Mouse (Mus musculus) hindbrain, embryonic 14.5 days (tissue): ENCODE data around the gene Car9. TPM values are rescaled to one million over a fixed set of nuclear protein-coding genes. Genes with fewer than 3 reads are reported as not detected.
"Not testable (repeated sequence)": the region's sequence is repeated elsewhere in the genome, so short reads cannot be mapped to it uniquely, and the experiment has no call there.

Experiments used
- ATAC-seq: fragments of 200-750 bp; cut with Nextera tagmentation; 2 replicates; pipeline ENCODE4 v1.8.0; 2017; ENCODE audit warnings: moderate number of reproducible peaks, mild to moderate bottlenecking, moderate TSS enrichment, moderate library complexity; ENCODE audit not compliant: low FRiP score
- DNase-seq: peaks from one replicate; pipeline ENCODE4 v3.0.0-alpha.2; 2015; ENCODE audit warnings: low spot score
- H3K27ac ChIP-seq: fragments of 300-500 bp; sonication (generic); 2 replicates; pipeline ENCODE4 v1.5.1; 2014; ENCODE audit warnings: mild to moderate bottlenecking, moderate library complexity
- H3K27me3 ChIP-seq: fragments of 300-500 bp; sonication (generic); 2 replicates; pipeline ENCODE4 v1.6.1; 2014; ENCODE audit warnings: mild to moderate bottlenecking, low read length, mixed read lengths; ENCODE audit not compliant: control insufficient read depth, insufficient read depth
- H3K36me3 ChIP-seq: fragments of 300-500 bp; sonication (generic); replicated peaks from 2 replicates; pipeline ENCODE4 v1.6.1; 2014; ENCODE audit not compliant: control insufficient read depth, insufficient read depth
- H3K4me1 ChIP-seq: fragments of 300-500 bp; sonication (generic); replicated peaks from 2 replicates; pipeline ENCODE4 v1.6.1; 2014; ENCODE audit warnings: antibody characterized with exemption, low read length, mixed read lengths; ENCODE audit not compliant: control insufficient read depth, insufficient read depth
- H3K4me2 ChIP-seq: fragments of 300-500 bp; sonication (generic); replicated peaks from 2 replicates; pipeline ENCODE4 v1.6.1; 2014; ENCODE audit warnings: mild to moderate bottlenecking, moderate library complexity
- H3K4me3 ChIP-seq: fragments of 300-500 bp; sonication (generic); replicated peaks from 2 replicates; pipeline ENCODE4 v1.5.1; 2014; ENCODE audit warnings: mild to moderate bottlenecking, low read length
- H3K9ac ChIP-seq: fragments of 300-500 bp; sonication (generic); 2 replicates; pipeline ENCODE4 v1.6.1; 2014
- H3K9me3 ChIP-seq: fragments of 300-500 bp; sonication (generic); 2 replicates; pipeline ENCODE4 v1.6.1; 2016; ENCODE audit warnings: low read length; ENCODE audit not compliant: control insufficient read depth
- WGBS: fragments of 180-500 bp; shearing (Covaris S2); extraction: QIAGEN DNeasy Blood & Tissue Kit; methylation state at CpG from one replicate; pipeline ENCODE4 v1.1.7; 2014; 5-methylcytosine and 5-hydroxymethylcytosine counted together
- polyA plus RNA-seq: library from polyadenylated mRNA; unstranded; fragments of >200 nt; fragmentation: Nextera tagmentation; extraction: Ambion mirVana; gene quantifications from 2 replicates; pipeline ENCODE4 v1.2.1, GENCODE M21; 2014

The Car9 gene
- polyA plus RNA-seq, 1 experiment from 2014 or later = 0.16 TPM

- H3K4me2 ChIP-seq = peak overlapping the region; percentile 51
- 53% methylated on average over 8 of the region's 8 CpGs for WGBS
- H3K36me3 ChIP-seq = no peaks in the 10 kb centered on the region
- H3K9me3 ChIP-seq = no peaks in the 10 kb centered on the region
- 0 out of 2 replicates have a peak, but pooled peaks cover 6% of the 10 kb centered on the region for H3K4me1 ChIP-seq
- DNase-seq (no peak), ATAC-seq (no peak; the same call in 1 of the 2 replicates)
- H3K4me3 ChIP-seq = peak overlapping the region; percentile 24
- peak overlapping the region; percentile 41; the same call in 1 of the 2 replicates for H3K27ac ChIP-seq
- H3K27me3 ChIP-seq = no peaks in the 10 kb centered on the region
- H3K9ac ChIP-seq = 0 out of 2 replicates have a peak overlapping the region, but pooled peaks have one; percentile 20
Measured at GRCm38 (mm10) chr4:43478534-43478858, 28.3 kb upstream of the Car9 start.

DNA sequence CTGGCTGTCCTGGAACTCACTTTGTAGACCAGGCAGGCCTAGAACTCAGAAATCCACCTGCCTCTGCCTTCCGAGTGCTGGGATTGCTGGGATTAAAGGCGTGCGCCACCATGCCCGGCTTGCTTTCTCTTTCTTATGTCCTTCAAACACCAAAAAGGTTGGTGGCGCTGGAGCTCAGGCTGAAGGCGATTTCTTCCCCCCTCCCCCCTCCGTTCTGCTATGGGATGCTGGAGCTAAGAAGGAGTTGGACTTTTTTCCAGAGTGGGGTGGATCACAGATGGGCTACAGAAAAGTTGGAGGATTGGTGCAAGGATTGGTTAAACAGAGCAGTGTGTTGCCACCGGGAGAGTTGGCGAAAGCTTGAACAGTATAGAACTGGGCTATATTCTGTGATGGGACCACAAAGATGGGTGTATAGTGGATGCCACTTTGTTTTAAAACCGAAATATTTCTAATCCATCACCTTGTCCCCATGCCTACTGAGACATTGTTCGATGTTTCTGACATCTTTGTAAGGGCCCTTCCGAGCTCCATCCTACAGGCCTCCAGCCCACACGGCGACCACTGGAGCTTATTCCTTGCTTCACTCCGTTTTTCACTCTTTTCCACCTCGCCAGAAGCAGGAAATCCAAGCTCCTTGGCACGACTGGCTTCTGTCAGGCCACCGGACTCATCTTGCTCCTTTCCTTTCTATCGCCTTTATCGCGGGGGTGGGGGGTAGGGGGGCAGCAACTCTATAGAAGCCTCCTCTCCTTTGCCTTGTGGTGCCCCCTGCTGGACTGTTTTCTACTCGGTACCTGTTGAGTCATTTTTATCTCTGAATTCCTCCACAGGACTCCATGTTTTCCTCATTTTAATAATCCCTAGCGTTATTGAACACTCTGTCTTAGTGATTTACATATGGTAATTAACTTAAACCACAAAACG lies 27.6 kb upstream of the Car9 start:
- H3K27ac ChIP-seq = no peak overlapping the region
- no peak overlapping the region for H3K9ac ChIP-seq
- H3K9me3 ChIP-seq = no peaks in the 10 kb centered on the region
- WGBS = 51% methylated on average over 24 of the region's 24 CpGs
- no peak overlapping the region; the same call in 1 of the 2 replicates for H3K4me3 ChIP-seq
- no peaks in the 10 kb centered on the region for H3K27me3 ChIP-seq
- 0 out of 2 replicates have a peak, but pooled peaks cover 6% of the 10 kb centered on the region for H3K4me1 ChIP-seq
- no peak overlapping the region for H3K4me2 ChIP-seq
- H3K36me3 ChIP-seq = no peaks in the 10 kb centered on the region
- no peak for DNase-seq
- no peak for ATAC-seq

DNA sequence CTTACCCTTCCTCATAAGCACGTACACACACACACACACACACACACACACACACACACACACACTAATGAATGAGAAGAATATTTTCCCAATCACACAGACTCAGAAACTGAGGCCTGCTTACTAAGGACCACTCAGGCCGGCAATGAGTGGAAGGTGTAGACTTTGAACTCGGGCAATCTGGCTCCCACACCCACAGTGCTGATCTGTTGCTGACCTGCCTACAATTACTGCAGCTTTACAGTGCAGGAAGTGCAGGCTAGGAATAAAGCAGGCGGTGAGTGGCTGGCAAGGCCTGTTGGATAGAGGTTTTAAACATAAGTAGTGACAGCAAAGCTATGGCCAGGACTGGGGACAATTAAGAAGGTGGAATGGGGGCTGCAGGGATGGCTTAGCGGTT lies 25.8 kb upstream of the Car9 start:
- ATAC-seq (no peak), DNase-seq (no peak)
- H3K4me1 ChIP-seq = 0 out of 2 replicates have a peak, but pooled peaks cover 6% of the 10 kb centered on the region
- H3K9me3 ChIP-seq = no peaks in the 10 kb centered on the region
- H3K4me2 ChIP-seq = no peak overlapping the region
- no peaks in the 10 kb centered on the region for H3K36me3 ChIP-seq
- H3K27ac ChIP-seq = no peak overlapping the region
- WGBS = 86% methylated on average over 5 of the region's 5 CpGs
- no peak overlapping the region for H3K9ac ChIP-seq
- H3K27me3 ChIP-seq = no peaks in the 10 kb centered on the region
- H3K4me3 ChIP-seq = no peak overlapping the region

DNA sequence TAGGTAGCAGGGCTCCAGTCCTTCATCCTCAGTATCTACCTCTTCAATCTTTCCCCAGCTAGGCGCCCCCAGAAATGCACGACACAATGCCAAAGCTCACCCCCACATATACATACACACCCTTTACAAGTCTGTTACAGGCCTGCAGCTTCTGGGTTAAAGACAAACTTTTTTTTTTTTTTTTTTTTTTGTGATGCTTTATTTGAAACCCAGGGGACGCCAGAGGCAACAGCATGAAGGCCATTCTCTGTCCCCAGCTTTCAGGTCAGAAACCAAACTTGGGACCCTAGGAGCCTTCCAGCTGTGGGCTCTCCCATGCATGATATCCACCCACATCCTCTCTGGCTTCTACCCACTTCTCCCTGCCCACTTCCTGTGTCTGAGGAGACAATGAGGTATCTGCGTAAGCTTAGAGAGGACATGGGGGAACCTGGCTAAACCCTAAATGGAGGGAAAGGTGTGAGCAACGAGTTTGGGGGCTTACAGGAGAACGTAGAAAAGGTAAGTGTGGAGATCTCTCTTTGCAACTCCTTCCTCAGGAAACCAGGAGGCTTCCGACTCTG lies 24.8 kb upstream of the Car9 start:
- no peaks in the 10 kb centered on the region for H3K27me3 ChIP-seq
- 76% methylated on average over 7 of the region's 7 CpGs for WGBS
- no peak overlapping the region for H3K9ac ChIP-seq
- H3K4me3 ChIP-seq = no peak overlapping the region
- 0 out of 2 replicates have a peak, but pooled peaks cover 6% of the 10 kb centered on the region for H3K4me1 ChIP-seq
- H3K9me3 ChIP-seq = no peaks in the 10 kb centered on the region
- no peak overlapping the region for H3K27ac ChIP-seq
- H3K36me3 ChIP-seq = no peaks in the 10 kb centered on the region
- DNase-seq = no peak
- no peak for ATAC-seq
- no peak overlapping the region for H3K4me2 ChIP-seq

GRCm38 (mm10) chr4:43482591-43482990 lies 24.2 kb upstream of the Car9 start:
- H3K4me3 ChIP-seq = no peak overlapping the region
- H3K27ac ChIP-seq = no peak overlapping the region
- no peak for ATAC-seq
- 0 out of 2 replicates have a peak, but pooled peaks cover 6% of the 10 kb centered on the region for H3K4me1 ChIP-seq
- no peak overlapping the region for H3K9ac ChIP-seq
- DNase-seq = no peak
- 74% methylated on average over 10 of the region's 10 CpGs for WGBS
- no peak overlapping the region for H3K4me2 ChIP-seq
- no peaks in the 10 kb centered on the region for H3K27me3 ChIP-seq
- no peaks in the 10 kb centered on the region for H3K9me3 ChIP-seq
- H3K36me3 ChIP-seq = no peaks in the 10 kb centered on the region

DNA sequence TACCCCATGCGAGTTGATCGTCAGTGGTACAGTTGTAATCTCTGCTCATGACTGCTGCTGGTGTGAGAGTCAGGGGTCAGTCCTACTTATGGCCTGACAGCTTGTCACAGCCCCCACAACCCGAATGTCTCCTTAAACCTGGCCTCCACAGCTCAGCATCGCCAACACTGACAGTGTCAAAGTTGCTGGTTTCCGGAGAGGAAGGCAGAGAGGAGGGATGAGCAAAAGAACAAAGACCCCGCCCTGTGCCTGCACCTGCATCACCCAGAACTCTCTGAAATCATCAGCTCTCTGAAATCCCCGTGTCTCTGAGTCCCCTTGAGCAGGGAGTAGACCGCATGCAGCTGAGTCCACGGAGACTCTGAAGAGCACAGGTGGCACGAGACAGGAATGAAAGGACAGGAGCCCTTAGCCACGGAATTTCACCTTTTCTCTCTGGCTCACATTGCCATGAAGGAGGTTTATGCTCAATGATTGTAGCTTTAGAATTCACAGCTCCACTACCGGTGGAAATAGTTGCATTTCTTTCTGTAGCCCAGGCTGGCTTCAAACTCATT lies 23.2 kb upstream of the Car9 start, which contains the start of gene Sit1:
TSS of gene Sit1 (minus strand) at position 200 of the 557 bp plus-strand sequence.
- DNase-seq (no peak), ATAC-seq (no peak)
- 63% methylated on average over 12 of the region's 12 CpGs for WGBS
- Histone ChIP-seq H3K36me3 (no peaks in the 10 kb centered on the region), H3K4me3 (no peak within 1 kb of the TSS), H3K9me3 (no peaks in the 10 kb centered on the region), H3K27ac (no peak within 1 kb of the TSS), H3K9ac (no peak within 1 kb of the TSS), H3K4me2 (no peak within 1 kb of the TSS), H3K27me3 (no peaks in the 10 kb centered on the region), H3K4me1 (no peaks in the 10 kb centered on the region)

GRCm38 (mm10) chr4:43485666-43486065 lies 21.1 kb upstream of the Car9 start:
- H3K9ac ChIP-seq, H3K9me3 ChIP-seq, H3K4me2 ChIP-seq, H3K4me3 ChIP-seq, H3K36me3 ChIP-seq, H3K4me1 ChIP-seq, H3K27ac ChIP-seq, ATAC-seq, DNase-seq, H3K27me3 ChIP-seq: not testable (repeated sequence)
- 85% methylated on average over 5 of the region's 5 CpGs for WGBS

DNA sequence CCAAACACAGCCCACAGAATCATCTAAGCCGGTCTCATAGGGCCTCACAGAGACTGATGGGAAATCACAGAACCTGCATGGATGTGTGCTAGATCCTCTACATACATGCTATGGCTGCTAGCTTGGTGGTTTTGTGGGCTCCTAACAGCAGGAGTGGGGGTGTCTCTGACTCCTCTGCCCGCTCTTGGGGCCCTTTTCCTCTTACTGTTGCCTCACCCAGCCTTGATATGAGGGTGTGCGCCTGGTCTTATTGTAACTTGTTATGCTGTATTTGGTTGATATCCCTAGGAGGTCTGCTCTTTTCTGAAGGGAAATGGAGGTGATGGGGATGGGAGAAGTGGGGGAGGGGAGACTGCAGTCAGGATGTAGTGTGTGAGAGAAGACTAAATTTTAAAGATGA lies 17.2 kb upstream of the Car9 start:
- WGBS = 93% methylated on average over 3 of the region's 3 CpGs
- H3K9me3 ChIP-seq = peaks cover 4% of the 10 kb centered on the region; the same call in 1 of the 2 replicates
- ATAC-seq = no peak
- no peak overlapping the region for H3K27ac ChIP-seq
- H3K9ac ChIP-seq = no peak overlapping the region
- H3K4me2 ChIP-seq = no peak overlapping the region
- H3K4me1 ChIP-seq = peaks cover 11% of the 10 kb centered on the region
- DNase-seq = no peak
- no peaks in the 10 kb centered on the region for H3K36me3 ChIP-seq
- H3K4me3 ChIP-seq = no peak overlapping the region
- H3K27me3 ChIP-seq = no peaks in the 10 kb centered on the region

- WGBS = 83% methylated on average over 5 of the region's 5 CpGs
- no peak overlapping the region for H3K4me2 ChIP-seq
- no peak for DNase-seq
Measured at GRCm38 (mm10) chr4:43490801-43491200, 16.0 kb upstream of the Car9 start.

More at GRCm38 (mm10) chr4:43490801-43491200, 16.0 kb upstream of the Car9 start:
- H3K27me3 ChIP-seq = no peaks in the 10 kb centered on the region
- H3K27ac ChIP-seq = no peak overlapping the region
- H3K4me1 ChIP-seq = peaks cover 18% of the 10 kb centered on the region
- H3K36me3 ChIP-seq = peaks cover 5% of the 10 kb centered on the region; the same call in 1 of the 2 replicates
- no peak overlapping the region for H3K4me3 ChIP-seq
- H3K9ac ChIP-seq = no peak overlapping the region
- ATAC-seq = no peak
- peaks cover 4% of the 10 kb centered on the region; the same call in 1 of the 2 replicates for H3K9me3 ChIP-seq
